Mouse (Mus musculus) c-Kit-positive CD71-positive TER-119-positive erythroid progenitor cells, embryonic 14.5 days (primary cell): ENCODE results near the gene Slc47a2.
A peak's percentile ranks its signal among the peaks of the same experiment; 100 is the strongest.
"Not testable (repeated sequence)": the region's sequence is repeated elsewhere in the genome, so short reads cannot be mapped to it uniquely, and the experiment has no call there.

Experiments
- DNase-seq: peaks from one replicate; pipeline ENCODE4 v3.0.0-alpha.2; 2013; ENCODE audit warnings: low spot score

Slc47a2 gene

DNA sequence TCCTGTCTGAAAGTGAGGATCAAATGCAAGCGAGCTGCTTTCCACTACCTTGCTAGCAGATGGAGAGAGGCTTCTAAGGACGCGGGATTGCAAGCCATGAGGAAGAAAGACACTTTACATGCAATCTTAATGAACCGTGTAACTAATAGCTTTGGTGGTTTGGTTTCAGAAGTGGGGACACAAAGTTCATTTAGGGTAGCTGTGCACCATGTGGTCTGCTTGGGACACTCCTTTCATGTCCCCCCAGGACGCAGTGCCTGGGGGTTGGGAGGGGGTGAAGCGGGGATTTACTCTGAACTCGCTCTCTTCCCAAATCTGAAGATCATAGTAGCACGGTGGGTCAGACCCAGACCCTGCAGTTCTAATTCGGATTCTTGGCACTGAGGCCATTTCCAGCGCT is 689 bp downstream of the Slc47a2 start:
- DNase-seq, result no peak

GRCm38 (mm10) chr11:61341233-61341632 is 1.4 kb downstream of the Slc47a2 start:
- no peak for DNase-seq

- DNase-seq, result no peak
These were observed 2.3 kb downstream of the Slc47a2 start for GRCm38 (mm10) chr11:61340374-61340773.

DNA sequence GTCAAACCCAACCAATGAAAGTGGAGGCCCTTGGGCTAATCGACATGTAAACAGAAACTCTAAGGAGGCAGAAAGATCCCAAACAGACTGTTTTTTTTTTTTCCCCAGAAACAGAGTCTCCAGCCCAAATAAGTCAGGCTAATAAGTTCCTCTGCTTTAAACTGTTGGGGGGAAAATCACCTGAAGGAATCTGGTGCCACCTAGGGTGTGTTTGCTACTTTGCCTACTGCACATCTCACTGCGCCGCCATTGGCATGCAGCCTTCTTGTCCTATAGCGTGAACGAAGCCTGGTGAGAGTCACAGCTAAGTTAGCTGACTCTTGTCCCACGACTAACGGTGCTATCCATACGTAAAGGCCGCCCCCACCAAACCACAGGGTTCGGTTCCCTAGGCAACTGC is 5.1 kb downstream of the Slc47a2 start:
- DNase-seq, result no peak

DNA sequence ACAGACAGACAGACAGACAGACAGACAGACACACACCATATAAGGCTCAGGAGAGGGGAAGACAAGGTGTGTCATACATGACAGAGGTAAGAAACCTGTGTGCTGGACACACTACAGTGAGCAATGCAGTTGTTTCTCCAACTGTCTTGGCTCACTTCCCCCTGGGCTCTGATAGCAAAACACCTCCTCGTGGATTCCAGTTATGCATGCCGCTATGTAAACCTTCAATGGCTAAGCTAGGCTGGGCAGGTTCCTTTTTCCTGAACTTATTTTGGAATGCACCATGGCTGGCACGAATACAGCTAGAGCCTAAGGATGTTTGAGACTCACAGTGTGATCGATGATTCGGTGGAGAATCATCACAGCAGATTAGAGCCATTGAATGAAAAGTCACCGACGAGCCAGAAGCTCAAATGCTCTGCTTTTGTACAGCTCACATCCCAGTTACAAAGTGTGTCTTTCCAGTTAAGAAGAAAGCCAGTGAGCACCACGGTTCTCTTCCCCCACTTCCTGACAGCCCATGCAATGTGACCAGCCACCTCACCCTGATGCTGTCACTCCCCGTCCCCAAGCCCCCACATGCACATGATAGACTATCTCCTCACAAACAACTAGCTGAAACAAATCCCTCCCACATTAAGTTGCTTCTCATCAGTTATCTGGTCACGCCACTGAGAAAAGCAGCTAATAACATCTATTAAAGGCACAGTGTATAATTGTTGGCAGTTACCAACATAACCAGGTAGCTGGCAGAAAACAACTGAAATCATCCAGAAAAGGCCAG is 21.6 kb downstream of the Slc47a2 start:
- DNase-seq, result no peak

DNA sequence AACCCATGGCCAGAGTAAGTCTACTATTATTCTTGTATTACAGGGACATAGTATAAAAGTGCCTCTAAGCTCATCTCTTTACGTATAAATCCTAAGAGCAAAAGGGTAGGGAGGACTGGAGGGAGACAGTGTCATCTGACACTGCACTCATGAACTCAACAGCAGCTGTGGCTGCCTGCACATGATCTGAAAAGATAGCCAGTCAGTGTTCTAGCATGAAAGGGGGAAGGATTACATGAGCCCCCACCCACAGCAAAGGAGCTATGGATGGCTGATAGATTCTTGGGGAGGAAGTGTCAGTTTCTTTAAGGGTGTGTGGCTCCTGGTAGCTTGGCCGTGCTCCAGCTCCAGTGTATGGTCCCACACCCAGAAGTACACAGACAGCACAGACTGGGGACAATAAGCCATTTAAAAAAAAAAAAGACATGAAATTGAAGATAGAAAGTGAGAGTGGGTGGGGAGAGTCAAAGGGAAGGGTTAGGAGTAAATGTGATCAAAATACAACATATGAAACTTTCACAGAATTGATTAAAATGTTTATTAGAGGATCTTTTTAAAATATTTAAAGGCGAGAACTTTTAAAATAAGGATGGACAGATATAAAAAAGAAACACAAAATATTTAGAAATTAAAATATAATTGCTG is 22.6 kb downstream of the Slc47a2 start:
- DNase-seq, result no peak

DNA sequence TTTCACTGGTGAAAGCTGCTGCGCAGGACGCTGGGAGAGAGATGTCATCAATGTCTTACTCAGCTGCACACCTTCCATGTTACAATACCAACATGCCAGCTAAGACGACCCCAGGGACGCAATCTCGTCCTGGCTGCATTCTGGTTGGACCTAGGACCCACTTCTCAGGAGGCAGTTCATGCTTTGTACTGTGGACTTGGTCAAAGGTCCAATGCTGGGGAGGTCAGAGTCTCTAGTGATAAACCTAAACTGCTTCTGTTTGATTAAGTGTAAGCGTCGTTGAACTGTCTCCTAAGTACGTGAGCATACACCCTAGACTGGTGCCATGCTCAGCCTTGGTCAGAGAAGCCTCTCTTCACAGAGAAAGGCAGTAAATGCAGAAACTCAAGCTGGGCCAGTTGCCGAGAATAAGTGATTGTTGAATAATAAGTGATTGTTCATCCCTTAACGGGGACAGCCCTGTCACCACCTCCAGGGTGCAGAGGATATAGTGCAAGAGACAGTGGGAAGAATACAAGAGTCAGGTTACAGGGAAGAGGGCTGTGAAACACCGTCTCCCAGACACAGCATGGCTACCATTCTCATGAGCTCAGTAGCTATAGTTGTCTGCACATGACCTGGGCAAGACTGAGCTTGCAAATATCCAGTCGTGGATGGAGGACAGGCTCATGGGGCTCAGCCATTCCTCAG is 23.3 kb downstream of the Slc47a2 start:
- no peak for DNase-seq

- no peak for DNase-seq
These were observed 25.8 kb downstream of the Slc47a2 start for GRCm38 (mm10) chr11:61316864-61317263.

GRCm38 (mm10) chr11:61310321-61310720 is 32.3 kb downstream of the Slc47a2 start:
- no peak for DNase-seq

GRCm38 (mm10) chr11:61309831-61310230 is 32.8 kb downstream of the Slc47a2 start:
- no peak for DNase-seq

- no peak for DNase-seq
These were observed 34.9 kb downstream of the Slc47a2 start for GRCm38 (mm10) chr11:61307795-61308194.

DNA sequence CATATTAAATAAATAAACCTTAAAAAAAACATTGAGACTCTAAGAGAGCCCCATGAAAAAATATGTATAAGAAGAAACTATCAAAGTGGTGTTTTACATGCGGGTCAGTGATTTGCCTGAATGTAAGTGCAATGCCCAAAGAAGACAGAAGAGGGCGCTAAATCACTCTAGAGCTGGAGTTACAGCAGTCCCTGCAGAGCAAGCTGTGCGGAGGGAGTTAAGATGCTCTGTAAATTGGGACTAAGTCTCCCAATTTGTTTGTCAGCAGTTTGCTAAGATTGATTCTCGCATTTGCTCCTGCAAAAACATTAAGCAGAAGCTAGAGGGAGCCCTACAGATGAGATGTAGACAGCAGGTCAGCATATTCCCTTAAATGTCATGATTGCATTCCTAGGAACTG is 37.3 kb downstream of the Slc47a2 start:
- DNase-seq, result peak; percentile 60

DNA sequence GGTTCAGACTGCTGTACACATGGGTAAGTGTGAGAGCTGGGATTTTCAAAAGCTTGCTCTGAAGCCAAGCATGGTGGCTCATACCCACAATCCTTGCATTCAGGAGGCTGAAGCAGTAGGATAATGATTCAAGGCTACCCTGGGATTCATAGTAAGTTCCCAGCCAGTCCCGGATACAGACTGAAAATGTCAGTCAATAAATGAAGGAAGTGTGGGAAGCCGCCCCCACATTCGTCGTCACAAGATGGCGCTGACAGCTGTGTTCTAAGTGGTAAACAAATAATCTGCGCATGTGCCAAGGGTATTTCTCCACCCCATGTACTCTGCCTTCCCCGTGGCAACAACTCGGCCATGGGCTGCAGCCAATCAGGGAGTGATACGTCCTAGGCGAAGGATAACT is 38.1 kb downstream of the Slc47a2 start:
- not testable (repeated sequence) for DNase-seq

DNA sequence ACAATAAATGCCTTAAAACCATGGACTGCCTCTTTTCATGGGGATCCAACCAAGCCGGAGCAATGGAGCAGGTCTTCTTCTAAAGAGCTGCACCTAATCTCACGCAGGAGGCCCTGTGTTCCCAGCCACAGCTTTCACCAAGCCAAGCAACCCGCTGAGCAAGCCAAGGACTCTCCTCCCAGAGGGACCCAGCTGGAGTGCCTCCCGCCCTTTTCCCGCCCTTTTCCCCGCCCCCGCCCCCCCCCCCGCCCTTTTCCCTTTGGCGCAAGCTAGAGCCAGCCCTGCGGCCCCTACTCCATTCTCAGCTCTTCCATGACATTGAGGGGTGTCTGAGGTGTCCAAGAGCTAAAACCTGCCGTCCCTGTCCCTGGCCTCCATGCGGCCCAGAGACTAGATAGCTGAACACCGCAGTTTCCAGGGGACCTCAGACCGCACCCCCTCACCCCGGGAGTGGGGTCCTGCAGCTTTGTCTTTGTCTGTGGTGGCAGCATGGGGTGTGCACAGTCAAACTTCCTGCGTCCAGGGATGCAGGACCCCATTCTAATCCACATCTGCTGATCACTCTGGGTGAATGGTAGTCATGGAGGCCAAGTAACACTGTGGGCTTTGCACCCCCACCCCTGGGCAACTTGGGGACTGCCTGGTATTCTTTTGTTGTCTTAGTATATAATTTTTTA is 41.8 kb downstream of the Slc47a2 start:
- DNase-seq, result no peak

DNA sequence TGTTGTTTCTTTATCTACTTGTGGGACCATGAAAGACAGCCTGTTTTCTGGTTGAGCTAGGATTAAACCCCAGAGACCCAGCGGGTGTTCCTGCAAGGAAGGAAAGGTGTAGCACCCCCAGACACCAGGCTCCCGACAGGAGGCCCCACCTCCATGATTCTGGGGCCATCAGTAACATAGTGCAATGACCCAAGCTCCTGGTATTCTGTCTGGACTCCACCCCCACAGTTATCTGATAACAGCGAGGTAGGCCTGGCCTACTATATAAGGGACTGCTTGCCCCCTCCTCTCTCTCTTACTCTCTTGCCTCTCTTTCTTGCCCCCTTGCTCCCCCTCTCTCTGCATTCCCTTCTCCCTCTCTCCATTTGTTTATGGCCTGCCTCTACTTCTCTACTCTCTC is 42.5 kb downstream of the Slc47a2 start:
- DNase-seq, result no peak

DNA sequence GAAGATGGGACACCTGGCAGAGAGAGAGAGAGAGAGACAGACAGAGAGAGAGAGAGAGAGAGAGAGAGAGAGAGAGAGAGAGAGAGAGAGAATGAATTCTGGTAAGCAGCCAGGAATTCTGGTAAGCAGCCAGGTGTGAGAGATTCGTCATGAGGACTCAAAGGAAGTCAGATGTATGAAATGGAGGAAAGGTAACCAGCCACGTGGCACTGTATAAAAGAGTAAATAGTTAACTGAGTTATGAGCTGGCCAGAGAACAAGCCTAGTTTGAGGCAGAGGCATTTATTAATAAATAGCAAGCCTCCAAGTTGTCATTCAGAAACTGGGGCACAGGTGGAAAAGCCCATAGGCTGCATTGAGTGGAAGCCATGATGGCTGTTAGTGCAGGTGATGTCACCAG is 44.8 kb downstream of the Slc47a2 start:
- DNase-seq, result no peak

DNA sequence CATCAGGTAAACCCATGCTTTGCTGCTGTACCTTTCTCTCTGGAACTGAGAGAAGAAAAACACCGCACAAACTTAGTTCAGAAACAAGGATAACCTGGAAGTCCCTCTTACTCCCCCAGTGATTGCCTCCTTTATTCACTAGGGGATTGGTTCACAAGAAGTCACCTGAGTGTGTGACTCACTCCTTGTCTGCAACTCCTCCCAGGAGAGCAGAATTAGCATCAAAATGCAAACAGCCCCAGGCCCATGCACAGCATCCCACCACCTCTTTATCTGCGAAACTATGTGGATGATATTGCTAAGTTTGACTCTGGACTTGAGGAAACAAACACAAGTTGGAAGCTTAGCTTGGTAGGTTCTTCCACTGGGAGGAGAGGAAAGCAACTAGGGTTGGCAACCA is 45.3 kb downstream of the Slc47a2 start:
- no peak for DNase-seq

- no peak for DNase-seq
These were observed 46.1 kb downstream of the Slc47a2 start for GRCm38 (mm10) chr11:61296556-61296955.

DNA sequence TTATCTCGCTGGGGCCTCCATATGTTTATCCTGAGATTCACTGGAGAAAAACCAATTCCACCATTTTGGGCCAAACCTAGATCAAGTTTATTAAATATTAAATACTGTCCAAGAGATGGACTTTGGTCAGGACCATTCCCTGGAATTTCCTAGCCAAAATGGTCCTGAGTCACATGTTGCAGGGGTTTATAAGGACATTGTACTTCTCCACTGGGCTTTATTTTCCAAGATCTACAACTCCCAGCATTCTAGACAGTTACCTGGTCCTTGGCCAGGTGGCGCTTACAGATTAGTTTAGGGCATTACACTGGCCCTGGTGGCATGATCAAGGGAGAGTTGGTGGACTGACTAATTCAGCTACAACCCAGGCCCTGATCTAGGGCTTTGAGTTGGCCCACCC is 47.1 kb downstream of the Slc47a2 start:
- no peak for DNase-seq

GRCm38 (mm10) chr11:61294431-61294830 is 48.2 kb downstream of the Slc47a2 start:
- DNase-seq, result no peak

DNA sequence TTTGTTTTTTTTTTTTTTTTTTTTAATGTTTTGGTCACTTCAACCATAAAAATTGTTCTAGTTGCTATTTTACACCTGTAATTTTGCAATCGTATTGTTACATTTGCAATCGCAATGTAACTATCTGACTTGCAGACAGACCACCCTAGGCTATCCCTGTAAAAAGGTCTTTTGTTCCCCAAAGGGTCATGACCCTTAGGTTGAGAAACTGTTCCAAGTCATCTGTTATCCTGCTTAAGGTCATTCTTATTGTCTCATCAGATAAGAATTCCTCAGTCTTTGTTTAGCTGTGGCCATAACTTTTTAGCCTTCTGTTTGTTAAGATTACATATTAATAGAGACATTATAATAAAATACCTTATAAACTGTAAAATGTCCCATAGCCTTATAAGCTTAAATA is 49.4 kb downstream of the Slc47a2 start:
- no peak for DNase-seq

- DNase-seq, result no peak
These were observed 58.3 kb downstream of the Slc47a2 start for GRCm38 (mm10) chr11:61284323-61284722.
